Mouse (Mus musculus): Measurements from ENCODE around the gene Wrap73. TPM values are rescaled to one million over a fixed set of nuclear protein-coding genes. Genes with fewer than 3 reads are reported as not detected.

Gene Wrap73
- total and polyA plus RNA-seq, 2 experiments: 9.3 to 25.3 TPM

- Histone ChIP-seq H3K36me3 (ENCODE audit: control insufficient read depth, insufficient read depth, low read length) (peaks cover 5% of the 10 kb centered on the region; the same call in 1 of the 2 replicates), H3K27ac (replicated peaks; ENCODE audit: insufficient read depth, low read depth, low read length) (no peak overlapping the region), H3K79me2 (ENCODE audit: control insufficient read depth, insufficient read depth, low read length) (no peaks in the 10 kb centered on the region), H3K27me3 (ENCODE audit: control insufficient read depth, insufficient read depth, low read length) (no peaks in the 10 kb centered on the region), H3K4me3 (ENCODE audit: insufficient read depth, low read depth, low read length) (no peak overlapping the region), H3K4me1 (ENCODE audit: control insufficient read depth, insufficient read depth, low read length) (peaks cover 26% of the 10 kb centered on the region), H3K9ac (ENCODE audit: low read depth, low read length) (no peak overlapping the region)
- WGBS: 85% methylated on average over 7 of the region's 7 CpGs
- no peak for DNase-seq (ENCODE audit: extremely low read depth, low read depth, low spot score)
- TF ChIP-seq POLR2A (IDR thresholded peaks at IDR 0.05; ENCODE audit: extremely low read depth, insufficient read depth, low read length): no peak
- no peak for TF ChIP-seq CTCF (IDR thresholded peaks at IDR 0.05; ENCODE audit: low read depth, low read length)
These were observed 13.9 kb downstream of the Wrap73 start for GRCm38 (mm10) chr4:154156050-154156449.

- Histone ChIP-seq H3K36me3 (ENCODE audit: control insufficient read depth, insufficient read depth, low read length) (peaks cover 5% of the 10 kb centered on the region; the same call in 1 of the 2 replicates), H3K79me2 (ENCODE audit: control insufficient read depth, insufficient read depth, low read length) (no peaks in the 10 kb centered on the region), H3K4me1 (ENCODE audit: control insufficient read depth, insufficient read depth, low read length) (peaks cover 23% of the 10 kb centered on the region; the same call in 1 of the 2 replicates), H3K4me3 (ENCODE audit: insufficient read depth, low read depth, low read length) (no peak overlapping the region), H3K27me3 (ENCODE audit: control insufficient read depth, insufficient read depth, low read length) (no peaks in the 10 kb centered on the region), H3K9ac (ENCODE audit: low read depth, low read length) (no peak overlapping the region), H3K27ac (replicated peaks; ENCODE audit: insufficient read depth, low read depth, low read length) (no peak overlapping the region)
- no peak for DNase-seq (ENCODE audit: extremely low read depth, low read depth, low spot score)
- WGBS: 95% methylated on average over 14 of the region's 14 CpGs
- TF ChIP-seq POLR2A (IDR thresholded peaks at IDR 0.05; ENCODE audit: extremely low read depth, insufficient read depth, low read length) (no peak), CTCF (IDR thresholded peaks at IDR 0.05; ENCODE audit: low read depth, low read length) (no peak)
These were observed 15.9 kb downstream of the Wrap73 start for GRCm38 (mm10) chr4:154157970-154158662.

GRCm38 (mm10) chr4:154159002-154159401 is 16.8 kb downstream of the Wrap73 start:
- Histone ChIP-seq H3K4me1 (ENCODE audit: control insufficient read depth, insufficient read depth, low read length) (peaks cover 19% of the 10 kb centered on the region; the same call in 1 of the 2 replicates), H3K36me3 (ENCODE audit: control insufficient read depth, insufficient read depth, low read length) (peaks cover 5% of the 10 kb centered on the region; the same call in 1 of the 2 replicates), H3K4me3 (ENCODE audit: insufficient read depth, low read depth, low read length) (no peak overlapping the region), H3K27me3 (ENCODE audit: control insufficient read depth, insufficient read depth, low read length) (no peaks in the 10 kb centered on the region), H3K27ac (replicated peaks; ENCODE audit: insufficient read depth, low read depth, low read length) (0 out of 2 replicates have a peak overlapping the region, but pooled peaks have one; percentile 4), H3K79me2 (ENCODE audit: control insufficient read depth, insufficient read depth, low read length) (no peaks in the 10 kb centered on the region), H3K9ac (ENCODE audit: low read depth, low read length) (no peak overlapping the region)
- TF ChIP-seq CTCF (IDR thresholded peaks at IDR 0.05; ENCODE audit: low read depth, low read length) (peak; percentile 95), POLR2A (IDR thresholded peaks at IDR 0.05; ENCODE audit: extremely low read depth, insufficient read depth, low read length) (no peak)
- peak; percentile 77 for DNase-seq (ENCODE audit: extremely low read depth, low read depth, low spot score)
- 23% methylated on average over 6 of the region's 6 CpGs for WGBS

- no peaks in the 10 kb centered on the region for H3K27me3 ChIP-seq (ENCODE audit: control insufficient read depth, insufficient read depth, low read length)
- H3K9ac ChIP-seq (ENCODE audit: low read depth, low read length): peak overlapping the region; percentile 90
- H3K27ac ChIP-seq (replicated peaks; ENCODE audit: insufficient read depth, low read depth, low read length): peak overlapping the region; percentile 64
- 3% methylated on average over 47 of the region's 47 CpGs for WGBS
- peaks cover 12% of the 10 kb centered on the region; the same call in 1 of the 2 replicates for H3K4me1 ChIP-seq (ENCODE audit: control insufficient read depth, insufficient read depth, low read length)
- H3K4me3 ChIP-seq (ENCODE audit: insufficient read depth, low read depth, low read length): peak overlapping the region; percentile 90
- no peaks in the 10 kb centered on the region for H3K79me2 ChIP-seq (ENCODE audit: control insufficient read depth, insufficient read depth, low read length)
- H3K36me3 ChIP-seq (ENCODE audit: control insufficient read depth, insufficient read depth, low read length): peaks cover 5% of the 10 kb centered on the region; the same call in 1 of the 2 replicates
- no peak for DNase-seq (ENCODE audit: extremely low read depth, low read depth, low spot score)
- TF ChIP-seq CTCF (IDR thresholded peaks at IDR 0.05; ENCODE audit: low read depth, low read length): no peak
- TF ChIP-seq POLR2A (IDR thresholded peaks at IDR 0.05; ENCODE audit: extremely low read depth, insufficient read depth, low read length): no peak
These were observed 17.9 kb downstream of the Wrap73 start for GRCm38 (mm10) chr4:154159961-154160537.

GRCm38 (mm10) chr4:154160538-154161390 is 18.6 kb downstream of the Wrap73 start, which contains the start of gene Tprgl:
Gene Tprgl, minus strand, starts transcription at chr4:154160666.
- Histone ChIP-seq H3K9ac (ENCODE audit: low read depth, low read length) (peak within 1 kb of the TSS; percentile 90), H3K36me3 (ENCODE audit: control insufficient read depth, insufficient read depth, low read length) (peaks cover 5% of the 10 kb centered on the region; the same call in 1 of the 2 replicates), H3K27ac (replicated peaks; ENCODE audit: insufficient read depth, low read depth, low read length) (peak within 1 kb of the TSS; percentile 80), H3K27me3 (ENCODE audit: control insufficient read depth, insufficient read depth, low read length) (no peaks in the 10 kb centered on the region), H3K4me3 (ENCODE audit: insufficient read depth, low read depth, low read length) (peak within 1 kb of the TSS; percentile 90), H3K79me2 (ENCODE audit: control insufficient read depth, insufficient read depth, low read length) (no peaks in the 10 kb centered on the region), H3K4me1 (ENCODE audit: control insufficient read depth, insufficient read depth, low read length) (peaks cover 12% of the 10 kb centered on the region; the same call in 1 of the 2 replicates)
- peak; percentile 91 for DNase-seq (ENCODE audit: extremely low read depth, low read depth, low spot score)
- no peak for TF ChIP-seq CTCF (IDR thresholded peaks at IDR 0.05; ENCODE audit: low read depth, low read length)
- TF ChIP-seq POLR2A (IDR thresholded peaks at IDR 0.05; ENCODE audit: extremely low read depth, insufficient read depth, low read length): peak; percentile 59; the same call in 1 of the 2 replicates
- WGBS: under 1% methylated on average over 73 of the region's 75 CpGs
